Mouse (Mus musculus): Measurements from ENCODE around the gene Phf20. TPM values are rescaled to one million over a fixed set of nuclear protein-coding genes. Genes with fewer than 3 reads are reported as not detected.

Phf20 gene
- polyA plus RNA-seq, 2 experiments: 19.5 to 69.0 TPM

DNA sequence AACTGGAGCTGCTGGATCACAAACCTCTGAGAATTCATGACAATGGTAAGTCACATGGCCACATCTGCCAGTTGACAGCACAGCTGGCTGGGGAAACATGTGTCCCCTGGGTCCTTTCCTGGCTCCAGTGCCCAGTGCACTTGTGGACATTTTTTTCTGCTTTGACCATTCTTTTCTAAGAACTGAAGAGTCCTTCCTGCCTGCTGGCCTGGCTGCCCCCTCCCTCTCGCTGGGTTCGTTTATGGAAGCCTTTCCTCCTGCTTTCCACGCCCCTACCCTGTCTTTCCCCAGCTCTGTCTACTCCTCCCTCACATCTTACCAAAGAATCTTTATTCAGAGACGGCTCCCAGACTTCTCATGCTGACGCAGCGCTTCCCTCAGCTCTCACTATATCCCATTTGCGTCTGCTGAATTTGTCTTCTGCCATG, 157.0 kb downstream of the Phf20 start:
- Histone ChIP-seq H3K9me3 (ENCODE audit: control insufficient read depth, low read length) (no peaks in the 10 kb centered on the region), H3K4me2 (replicated peaks; ENCODE audit: low read depth, low read length, severe bottlenecking) (no peak overlapping the region), H3K4me1 (ENCODE audit: control insufficient read depth, insufficient read depth, low read length) (no peaks in the 10 kb centered on the region; the same call in 1 of the 2 replicates), H3K9ac (ENCODE audit: low read depth, low read length, severe bottlenecking) (no peak overlapping the region), H3K4me3 (replicated peaks; ENCODE audit: low read length) (no peak overlapping the region), H3K27me3 (ENCODE audit: control insufficient read depth, insufficient read depth, low read length) (no peaks in the 10 kb centered on the region), H3K27ac (replicated peaks; ENCODE audit: low read depth, low read length) (no peak overlapping the region), H3K36me3 (ENCODE audit: control insufficient read depth, insufficient read depth, low read length) (no peaks in the 10 kb centered on the region)
- no peak for TF ChIP-seq POLR2A (IDR thresholded peaks at IDR 0.05; ENCODE audit: borderline replicate concordance, extremely low read depth, insufficient read depth, insufficient read length)
- DNase-seq (ENCODE audit: low spot score): peak; percentile 48
- no peak for ATAC-seq (ENCODE audit: low FRiP score, low read depth)
- WGBS: 43% methylated on average over 7 of the region's 7 CpGs

DNA sequence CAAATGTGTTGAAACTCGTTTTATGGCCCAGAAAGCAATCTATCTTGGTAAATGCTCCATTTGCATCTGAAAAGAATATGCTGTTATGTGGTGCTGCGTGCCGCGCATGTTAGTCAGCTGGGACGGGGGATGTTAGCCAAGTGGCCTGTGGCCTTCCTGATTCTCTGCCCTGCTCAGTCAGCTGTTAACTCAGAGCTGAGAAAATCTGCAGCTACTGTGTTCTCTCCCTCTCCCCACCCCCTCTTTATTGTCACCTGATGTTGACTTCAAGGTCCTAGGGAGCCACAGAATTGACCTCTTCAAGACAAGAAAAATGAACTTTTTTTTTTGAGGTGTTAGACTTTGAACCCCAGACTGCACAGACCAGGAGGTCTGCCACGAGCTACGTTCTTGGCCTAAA, 159.8 kb downstream of the Phf20 start:
- no peak for ATAC-seq (ENCODE audit: low FRiP score, low read depth)
- no peak overlapping the region for H3K4me2 ChIP-seq (replicated peaks; ENCODE audit: low read depth, low read length, severe bottlenecking)
- H3K36me3 ChIP-seq (ENCODE audit: control insufficient read depth, insufficient read depth, low read length): no peaks in the 10 kb centered on the region
- no peaks in the 10 kb centered on the region for H3K27me3 ChIP-seq (ENCODE audit: control insufficient read depth, insufficient read depth, low read length)
- no peak overlapping the region for H3K27ac ChIP-seq (replicated peaks; ENCODE audit: low read depth, low read length)
- no peaks in the 10 kb centered on the region for H3K9me3 ChIP-seq (ENCODE audit: control insufficient read depth, low read length)
- no peaks in the 10 kb centered on the region; the same call in 1 of the 2 replicates for H3K4me1 ChIP-seq (ENCODE audit: control insufficient read depth, insufficient read depth, low read length)
- no peak overlapping the region for H3K4me3 ChIP-seq (replicated peaks; ENCODE audit: low read length)
- no peak for TF ChIP-seq POLR2A (IDR thresholded peaks at IDR 0.05; ENCODE audit: borderline replicate concordance, extremely low read depth, insufficient read depth, insufficient read length)
- DNase-seq (ENCODE audit: low spot score): no peak
- H3K9ac ChIP-seq (ENCODE audit: low read depth, low read length, severe bottlenecking): no peak overlapping the region
- 70% methylated on average over 7 of the region's 7 CpGs for WGBS

Small RNAs within 50 kb of the gene (microRNA-seq; reads per million reads assigned to microRNA genes)
- not detected for gene Gm22759

Other genes with a start within 250 kb of the Phf20 start
- 24.5 and 31.3 TPM in 2 replicates for gene Cep250, start 240.0 kb upstream of the Phf20 start, polyA plus RNA-seq (2012; rRNA removed)
- gene Cep250, start 240.0 kb upstream of the Phf20 start, polyA plus RNA-seq (2014; fragmentation: Nextera tagmentation; extraction: Ambion mirVana): 19.4 and 20.1 TPM in 2 replicates
- gene 6430550D23Rik, start 188.5 kb upstream of the Phf20 start, polyA plus RNA-seq (2012; rRNA removed): 3.7 and 4.6 TPM in 2 replicates
- gene 6430550D23Rik, start 188.5 kb upstream of the Phf20 start, polyA plus RNA-seq (2014; fragmentation: Nextera tagmentation; extraction: Ambion mirVana): 1.9 and 2.6 TPM in 2 replicates
- gene Ergic3, start 188.4 kb upstream of the Phf20 start, polyA plus RNA-seq (2012; rRNA removed): 261 and 271 TPM in 2 replicates
- 264 and 273 TPM in 2 replicates for gene Ergic3, start 188.4 kb upstream of the Phf20 start, polyA plus RNA-seq (2014; fragmentation: Nextera tagmentation; extraction: Ambion mirVana)
- gene Fer1l4, start 143.5 kb upstream of the Phf20 start, polyA plus RNA-seq (2012; rRNA removed): 0.03 and 0.11 TPM in 2 replicates
- not detected in 2 replicates for gene Fer1l4, start 143.5 kb upstream of the Phf20 start, polyA plus RNA-seq (2014; fragmentation: Nextera tagmentation; extraction: Ambion mirVana)
- gene Spag4, start 131.3 kb upstream of the Phf20 start, polyA plus RNA-seq (2012; rRNA removed): 5.7 and 7.9 TPM in 2 replicates
- gene Spag4, start 131.3 kb upstream of the Phf20 start, polyA plus RNA-seq (2014; fragmentation: Nextera tagmentation; extraction: Ambion mirVana): 2.1 and 3.0 TPM in 2 replicates
- gene Cpne1, start 84.5 kb upstream of the Phf20 start, polyA plus RNA-seq (2012; rRNA removed): 90.7 and 123 TPM in 2 replicates
- 37.8 and 42.6 TPM in 2 replicates for gene Cpne1, start 84.5 kb upstream of the Phf20 start, polyA plus RNA-seq (2014; fragmentation: Nextera tagmentation; extraction: Ambion mirVana)
- gene Rbm12, start 84.5 kb upstream of the Phf20 start, polyA plus RNA-seq (2012; rRNA removed): 28.5 and 35.0 TPM in 2 replicates
- gene Rbm12, start 84.5 kb upstream of the Phf20 start, polyA plus RNA-seq (2014; fragmentation: Nextera tagmentation; extraction: Ambion mirVana): 30.6 and 33.3 TPM in 2 replicates
- gene Gm28036, start 69.4 kb upstream of the Phf20 start, polyA plus RNA-seq (2012; rRNA removed): 14.4 and 23.3 TPM in 2 replicates
- 10.9 and 12.8 TPM in 2 replicates for gene Gm28036, start 69.4 kb upstream of the Phf20 start, polyA plus RNA-seq (2014; fragmentation: Nextera tagmentation; extraction: Ambion mirVana)
- 312 and 331 TPM in 2 replicates for gene Romo1, start 52.4 kb upstream of the Phf20 start, polyA plus RNA-seq (2012; rRNA removed)
- gene Romo1, start 52.4 kb upstream of the Phf20 start, polyA plus RNA-seq (2014; fragmentation: Nextera tagmentation; extraction: Ambion mirVana): 406 and 435 TPM in 2 replicates
- 36.6 and 36.8 TPM in 2 replicates for gene Nfs1, start 52.3 kb upstream of the Phf20 start, polyA plus RNA-seq (2012; rRNA removed)
- gene Nfs1, start 52.3 kb upstream of the Phf20 start, polyA plus RNA-seq (2014; fragmentation: Nextera tagmentation; extraction: Ambion mirVana): 36.6 and 39.0 TPM in 2 replicates
- 251 and 297 TPM in 2 replicates for gene Rbm39, start 16.2 kb upstream of the Phf20 start, polyA plus RNA-seq (2012; rRNA removed)
- gene Rbm39, start 16.2 kb upstream of the Phf20 start, polyA plus RNA-seq (2014; fragmentation: Nextera tagmentation; extraction: Ambion mirVana): 728 and 775 TPM in 2 replicates
- 2.0 and 2.2 TPM in 2 replicates for gene Cnbd2, start 115.8 kb downstream of the Phf20 start, polyA plus RNA-seq (2012; rRNA removed)
- gene Cnbd2, start 115.8 kb downstream of the Phf20 start, polyA plus RNA-seq (2014; fragmentation: Nextera tagmentation; extraction: Ambion mirVana): 4.4 and 4.6 TPM in 2 replicates
- 97.7 and 144 TPM in 2 replicates for gene Scand1, start 116.2 kb downstream of the Phf20 start, polyA plus RNA-seq (2012; rRNA removed)
- 74.1 and 78.7 TPM in 2 replicates for gene Scand1, start 116.2 kb downstream of the Phf20 start, polyA plus RNA-seq (2014; fragmentation: Nextera tagmentation; extraction: Ambion mirVana)
- gene Epb41l1, start 224.4 kb downstream of the Phf20 start, polyA plus RNA-seq (2012; rRNA removed): 37.0 and 37.2 TPM in 2 replicates
- gene Epb41l1, start 224.4 kb downstream of the Phf20 start, polyA plus RNA-seq (2014; fragmentation: Nextera tagmentation; extraction: Ambion mirVana): 5.0 and 5.8 TPM in 2 replicates

Measured in limb, embryonic 14.5 days (tissue).